Mouse (Mus musculus): ENCODE data around the gene Zbtb42.

Zbtb42 gene

DNA sequence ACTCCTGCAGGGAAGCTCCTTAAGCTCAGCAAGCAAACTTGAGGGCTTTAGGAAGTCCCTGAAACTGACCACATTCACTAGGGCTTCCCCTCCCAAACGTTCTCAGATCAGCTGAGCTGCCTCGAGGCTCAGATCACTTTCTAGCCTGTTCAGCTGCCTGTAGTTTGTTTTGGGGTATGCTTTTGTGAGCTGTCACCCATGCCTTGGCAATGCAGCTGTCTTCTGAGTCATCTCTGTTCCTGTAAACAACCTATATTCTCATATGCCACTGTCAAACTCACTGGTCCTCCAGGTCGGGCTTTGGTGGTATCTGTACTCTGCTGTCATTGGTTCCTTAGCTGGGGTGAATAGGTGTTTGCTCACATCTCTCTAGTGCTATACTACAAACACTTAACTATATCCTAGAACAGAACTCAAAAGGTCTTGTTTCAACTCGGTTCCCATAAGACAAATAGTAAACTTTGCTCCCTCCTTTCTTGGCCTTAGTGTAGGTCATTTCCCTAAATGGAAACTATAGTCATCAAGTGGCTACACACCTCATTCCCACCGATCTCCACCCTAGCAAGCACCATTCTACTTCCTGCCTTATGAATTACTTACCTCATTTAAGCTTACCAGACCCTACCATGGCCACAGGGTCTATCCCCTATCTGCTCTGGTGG is 26.7 kb upstream of the Zbtb42 start:
- Histone ChIP-seq H3K36me3 (ENCODE audit: control insufficient read depth, insufficient read depth, low read length, poor library complexity, severe bottlenecking) (peaks cover 7% of the 10 kb centered on the region), H3K27me3 (ENCODE audit: control insufficient read depth, insufficient read depth, low read length, poor library complexity, severe bottlenecking) (no peaks in the 10 kb centered on the region)
- no peak for DNase-seq (ENCODE audit: low read depth, low spot score)

DNA sequence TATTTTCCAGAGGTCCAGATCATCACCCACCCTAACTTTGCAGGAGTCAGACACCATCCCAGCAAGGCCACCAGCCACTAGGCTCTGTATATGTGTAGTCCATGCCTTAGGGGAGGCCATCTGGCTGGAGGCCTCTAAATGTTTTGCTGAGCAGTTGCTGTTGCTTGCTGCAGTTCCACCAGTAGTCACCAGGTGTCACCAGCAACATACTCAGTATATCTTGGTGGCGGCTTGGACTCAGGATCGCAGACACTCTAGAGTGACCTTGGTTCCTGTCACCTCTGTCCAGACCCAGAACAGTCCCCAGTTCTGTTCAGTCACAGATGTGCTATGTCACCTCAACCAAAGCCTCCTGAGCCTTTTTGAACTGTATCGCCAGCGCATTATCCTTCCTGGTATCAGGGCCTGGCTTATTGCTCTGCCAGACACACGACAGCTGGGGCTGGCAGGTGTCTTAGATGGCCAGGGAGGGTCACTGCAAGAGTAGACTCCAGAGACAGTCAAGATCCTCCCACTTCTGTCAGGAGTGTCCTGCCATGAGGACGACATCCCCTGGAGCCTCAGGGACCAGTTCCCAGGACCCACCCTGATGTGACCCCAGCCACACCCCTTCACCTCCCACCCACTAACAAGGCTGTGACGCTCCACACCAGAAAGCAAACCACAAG is 25.3 kb upstream of the Zbtb42 start:
- H3K27me3 ChIP-seq (ENCODE audit: control insufficient read depth, insufficient read depth, low read length, poor library complexity, severe bottlenecking) = no peaks in the 10 kb centered on the region
- H3K36me3 ChIP-seq (ENCODE audit: control insufficient read depth, insufficient read depth, low read length, poor library complexity, severe bottlenecking) = peaks cover 7% of the 10 kb centered on the region
- peak; percentile 92 for DNase-seq (ENCODE audit: low read depth, low spot score)

DNA sequence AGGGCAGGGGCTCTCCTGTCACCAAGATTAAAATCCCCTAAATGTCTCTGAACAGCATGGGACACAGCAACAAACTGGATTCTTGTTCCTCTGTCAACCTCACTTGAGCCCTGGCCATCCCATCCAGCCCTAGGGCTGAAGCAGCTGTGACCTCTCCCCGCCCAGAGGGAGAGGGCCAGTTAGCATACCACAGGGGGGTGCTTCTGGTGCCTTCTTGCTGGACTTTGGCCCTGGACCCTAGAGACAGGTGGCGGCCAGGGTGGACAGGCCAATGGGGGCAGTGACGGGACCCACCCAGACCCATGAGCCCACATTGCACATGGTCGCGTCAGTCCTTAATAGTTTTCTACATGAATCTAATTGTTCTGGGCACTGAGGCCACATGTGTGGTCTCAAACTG is 24.6 kb upstream of the Zbtb42 start:
- Histone ChIP-seq H3K36me3 (ENCODE audit: control insufficient read depth, insufficient read depth, low read length, poor library complexity, severe bottlenecking) (peaks cover 7% of the 10 kb centered on the region), H3K27me3 (ENCODE audit: control insufficient read depth, insufficient read depth, low read length, poor library complexity, severe bottlenecking) (no peaks in the 10 kb centered on the region)
- DNase-seq (ENCODE audit: low read depth, low spot score) = no peak

DNA sequence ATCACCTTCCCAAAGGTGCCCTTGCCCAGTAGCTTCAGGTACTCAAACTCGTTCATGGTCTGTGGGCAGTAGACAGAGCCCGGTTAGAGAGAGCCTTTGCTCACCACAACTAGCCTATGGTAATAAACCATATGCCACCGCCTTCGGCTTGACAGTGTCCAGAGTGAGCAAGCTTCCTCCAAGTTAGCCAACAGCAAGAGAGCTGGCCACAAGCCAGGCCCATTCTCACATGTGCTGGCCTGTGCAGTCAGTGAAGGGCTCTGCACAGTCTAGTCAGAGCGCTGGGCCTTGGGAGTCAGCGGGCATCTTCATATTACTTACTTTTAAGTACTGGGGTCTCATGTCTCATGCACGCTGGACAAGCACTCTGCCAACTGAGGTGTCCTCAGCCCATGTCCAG is 20.0 kb upstream of the Zbtb42 start:
- H3K36me3 ChIP-seq (ENCODE audit: control insufficient read depth, insufficient read depth, low read length, poor library complexity, severe bottlenecking) = peaks cover 7% of the 10 kb centered on the region
- DNase-seq (ENCODE audit: low read depth, low spot score) = no peak

DNA sequence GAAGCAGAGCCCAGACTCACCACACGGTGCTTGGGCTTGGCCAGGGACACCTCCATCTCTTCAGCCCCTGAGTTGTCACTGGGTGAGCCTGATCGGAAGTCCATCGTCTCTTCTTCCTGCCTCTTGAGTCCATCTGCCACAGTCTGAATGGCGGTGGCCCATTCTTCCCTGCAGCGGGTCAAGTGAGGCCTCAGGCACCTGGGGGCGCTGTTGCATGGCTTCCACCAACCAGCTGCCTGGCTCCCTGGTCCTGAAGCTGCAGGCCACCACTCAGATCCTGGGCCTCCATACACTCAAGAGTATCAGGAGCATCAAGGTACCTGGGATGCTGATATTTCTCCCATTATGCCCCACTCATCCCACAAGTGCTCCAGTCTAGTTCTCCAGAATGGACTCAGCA is 19.5 kb upstream of the Zbtb42 start:
- Histone ChIP-seq H3K27me3 (ENCODE audit: control insufficient read depth, insufficient read depth, low read length, poor library complexity, severe bottlenecking) (no peaks in the 10 kb centered on the region), H3K36me3 (ENCODE audit: control insufficient read depth, insufficient read depth, low read length, poor library complexity, severe bottlenecking) (peaks cover 7% of the 10 kb centered on the region)
- peak; percentile 46 for DNase-seq (ENCODE audit: low read depth, low spot score)

More for the DNA sequence above, 20.0 kb upstream of the Zbtb42 start:
- H3K27me3 ChIP-seq (ENCODE audit: control insufficient read depth, insufficient read depth, low read length, poor library complexity, severe bottlenecking) = no peaks in the 10 kb centered on the region

DNA sequence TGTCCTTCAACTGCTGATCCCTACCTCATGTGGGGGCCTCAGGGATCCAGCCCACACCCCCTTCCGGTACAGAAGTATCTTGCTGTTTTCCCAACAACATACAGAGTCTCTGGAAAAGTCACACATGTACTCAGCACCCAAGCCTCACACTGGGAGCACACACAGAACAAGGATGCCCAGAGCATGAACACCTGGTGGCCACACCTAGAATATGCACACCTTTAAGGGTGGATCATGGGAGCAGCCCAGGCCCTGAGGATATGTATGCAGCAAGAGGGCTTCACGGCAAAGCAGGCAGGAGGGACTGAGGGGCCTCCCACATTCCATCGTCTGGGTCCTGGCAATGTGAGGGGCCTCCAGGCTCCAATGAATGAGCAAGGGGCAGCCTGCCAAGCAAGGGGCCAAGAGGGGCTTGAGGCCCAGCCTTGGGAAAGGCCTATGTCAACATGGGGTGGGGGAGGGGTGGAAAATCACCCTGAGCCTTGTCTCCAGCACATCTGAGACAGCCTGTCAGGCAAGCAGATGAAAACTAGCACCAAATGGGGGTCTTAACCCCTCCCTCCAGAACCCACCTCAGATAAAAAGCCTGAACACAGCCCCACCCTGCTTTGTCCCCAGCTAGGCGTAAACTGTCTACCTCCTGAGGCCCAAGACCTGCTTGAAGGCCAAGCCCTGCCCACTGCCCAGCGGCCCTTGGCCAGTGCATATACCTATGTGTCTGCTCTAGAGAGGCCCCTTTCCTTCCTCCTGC is 17.9 kb upstream of the Zbtb42 start:
- no peaks in the 10 kb centered on the region for H3K27me3 ChIP-seq (ENCODE audit: control insufficient read depth, insufficient read depth, low read length, poor library complexity, severe bottlenecking)
- no peak for DNase-seq (ENCODE audit: low read depth, low spot score)

DNA sequence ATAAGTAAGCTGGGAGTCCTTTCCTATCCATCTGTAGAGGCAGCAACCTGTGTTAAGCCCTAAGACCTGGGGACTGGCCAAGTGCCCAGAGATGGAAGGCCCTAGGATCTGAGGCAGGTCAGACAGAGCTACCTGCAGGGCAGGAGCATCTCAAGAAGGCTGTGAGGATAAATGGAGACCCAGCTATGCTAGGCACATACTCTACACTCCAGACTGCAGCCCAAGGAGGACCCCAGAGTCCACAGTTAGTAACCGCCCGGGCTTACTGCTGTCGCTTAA is 17.4 kb upstream of the Zbtb42 start:
- peaks cover 3% of the 10 kb centered on the region for H3K36me3 ChIP-seq (ENCODE audit: control insufficient read depth, insufficient read depth, low read length, poor library complexity, severe bottlenecking)
- H3K27me3 ChIP-seq (ENCODE audit: control insufficient read depth, insufficient read depth, low read length, poor library complexity, severe bottlenecking) = no peaks in the 10 kb centered on the region
- DNase-seq (ENCODE audit: low read depth, low spot score) = no peak

More for the DNA sequence above, 17.9 kb upstream of the Zbtb42 start:
- peaks cover 5% of the 10 kb centered on the region for H3K36me3 ChIP-seq (ENCODE audit: control insufficient read depth, insufficient read depth, low read length, poor library complexity, severe bottlenecking)

DNA sequence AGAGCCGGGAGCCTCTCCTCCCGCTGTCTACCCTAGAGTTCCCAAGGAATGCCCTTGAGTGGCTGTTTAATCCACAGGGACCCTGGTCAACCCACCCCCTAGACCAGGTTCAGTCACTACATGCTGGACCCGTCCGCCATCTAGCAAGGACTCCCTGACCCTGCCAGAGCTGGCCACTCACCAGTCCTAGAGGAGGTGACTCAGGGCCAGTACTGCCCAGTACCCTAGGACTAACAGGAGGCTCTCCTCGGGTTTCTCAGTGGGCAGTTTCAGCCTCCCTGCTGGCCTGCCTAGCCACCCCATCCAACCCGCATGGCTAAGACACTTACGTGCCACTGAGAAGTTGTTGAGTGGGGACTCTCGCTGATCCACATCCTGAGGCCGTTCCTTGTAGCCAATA is 16.8 kb upstream of the Zbtb42 start:
- no peak for DNase-seq (ENCODE audit: low read depth, low spot score)
- Histone ChIP-seq H3K27me3 (ENCODE audit: control insufficient read depth, insufficient read depth, low read length, poor library complexity, severe bottlenecking) (no peaks in the 10 kb centered on the region), H3K36me3 (ENCODE audit: control insufficient read depth, insufficient read depth, low read length, poor library complexity, severe bottlenecking) (no peaks in the 10 kb centered on the region; the same call in none of the 2 replicates)

DNA sequence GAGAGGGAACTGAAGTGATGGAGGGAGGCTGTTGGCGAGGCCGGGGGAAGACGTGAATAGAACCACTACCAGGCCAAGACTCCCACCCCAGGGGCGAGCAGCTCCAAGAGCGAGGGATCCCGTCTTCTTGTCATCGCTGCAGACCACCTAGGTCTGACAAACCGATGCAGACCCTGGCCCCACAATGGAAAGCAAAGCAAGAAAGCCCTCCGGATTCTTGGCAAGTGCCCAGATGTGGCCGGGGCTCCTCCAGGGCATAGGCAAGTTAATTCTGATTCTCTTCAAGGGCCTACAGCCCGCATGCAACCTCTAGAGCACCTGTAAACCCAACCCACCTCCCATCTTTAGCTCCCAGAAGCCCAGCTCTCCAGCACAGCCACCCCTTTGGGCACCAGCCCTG is 15.3 kb upstream of the Zbtb42 start:
- H3K27me3 ChIP-seq (ENCODE audit: control insufficient read depth, insufficient read depth, low read length, poor library complexity, severe bottlenecking) = no peaks in the 10 kb centered on the region
- H3K36me3 ChIP-seq (ENCODE audit: control insufficient read depth, insufficient read depth, low read length, poor library complexity, severe bottlenecking) = peaks cover 1% of the 10 kb centered on the region
- DNase-seq (ENCODE audit: low read depth, low spot score) = no peak

DNA sequence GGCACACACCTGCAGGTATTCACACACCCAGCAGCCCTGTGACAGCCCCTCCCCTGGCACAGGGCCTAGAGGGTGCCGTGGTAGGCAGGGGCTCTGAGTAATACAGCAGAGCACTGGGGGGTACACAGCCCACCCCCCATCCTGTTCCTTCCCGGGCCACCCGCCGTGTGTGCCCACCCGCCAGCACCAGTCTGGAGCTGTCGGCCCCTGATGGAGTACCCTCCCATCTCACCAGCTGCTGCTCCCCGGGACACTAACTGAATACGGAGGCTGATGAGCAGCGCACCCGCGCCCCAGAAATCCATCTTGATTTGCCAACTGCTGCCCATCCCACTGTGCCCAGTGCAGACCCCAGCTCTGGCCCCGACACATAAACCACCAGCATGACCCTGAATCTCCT is 14.9 kb upstream of the Zbtb42 start:
- Histone ChIP-seq H3K36me3 (ENCODE audit: control insufficient read depth, insufficient read depth, low read length, poor library complexity, severe bottlenecking) (peaks cover 1% of the 10 kb centered on the region), H3K27me3 (ENCODE audit: control insufficient read depth, insufficient read depth, low read length, poor library complexity, severe bottlenecking) (no peaks in the 10 kb centered on the region)
- DNase-seq (ENCODE audit: low read depth, low spot score) = no peak

DNA sequence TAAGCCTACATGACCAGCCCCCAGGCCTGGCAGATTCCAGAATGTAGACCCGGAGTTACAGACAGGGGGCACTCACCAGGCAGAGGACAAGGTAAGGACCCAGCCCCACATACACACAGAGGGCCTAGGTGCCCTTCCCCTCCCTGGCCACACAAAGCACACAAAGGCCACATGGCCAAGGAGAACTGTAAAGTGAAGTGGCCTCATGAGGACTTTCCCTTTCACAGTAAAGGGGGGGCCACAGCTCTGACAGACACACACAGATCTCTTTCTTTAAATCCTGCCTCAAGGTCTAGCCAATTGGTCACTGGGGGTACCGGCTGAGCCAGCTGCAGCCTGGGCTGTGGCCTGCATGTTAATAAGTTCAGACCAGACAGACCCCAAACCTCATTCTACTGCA is 14.5 kb upstream of the Zbtb42 start:
- no peak for DNase-seq (ENCODE audit: low read depth, low spot score)
- no peaks in the 10 kb centered on the region for H3K27me3 ChIP-seq (ENCODE audit: control insufficient read depth, insufficient read depth, low read length, poor library complexity, severe bottlenecking)
- H3K36me3 ChIP-seq (ENCODE audit: control insufficient read depth, insufficient read depth, low read length, poor library complexity, severe bottlenecking) = peaks cover 1% of the 10 kb centered on the region

DNA sequence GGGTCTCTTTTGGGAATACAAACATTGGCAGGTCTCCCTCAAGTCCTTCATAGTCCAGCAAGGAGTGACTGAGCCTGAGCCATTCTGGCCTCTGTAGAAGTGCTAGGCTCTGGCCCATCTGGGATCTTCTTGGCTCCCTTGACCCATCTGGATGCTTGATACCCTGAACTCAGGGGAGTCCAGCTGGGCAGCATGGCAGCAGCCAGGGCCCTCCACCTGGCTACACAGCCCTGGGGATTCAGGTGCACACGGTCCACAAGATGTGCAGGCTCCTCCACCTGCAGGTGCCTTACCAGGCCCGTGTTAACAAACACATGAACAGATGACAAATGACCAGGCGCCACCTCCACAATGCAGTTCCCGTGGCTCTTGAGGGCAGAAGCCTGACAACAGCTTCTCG is 14.0 kb upstream of the Zbtb42 start:
- Histone ChIP-seq H3K27me3 (ENCODE audit: control insufficient read depth, insufficient read depth, low read length, poor library complexity, severe bottlenecking) (no peaks in the 10 kb centered on the region), H3K36me3 (ENCODE audit: control insufficient read depth, insufficient read depth, low read length, poor library complexity, severe bottlenecking) (peaks cover 1% of the 10 kb centered on the region)
- DNase-seq (ENCODE audit: low read depth, low spot score) = no peak

DNA sequence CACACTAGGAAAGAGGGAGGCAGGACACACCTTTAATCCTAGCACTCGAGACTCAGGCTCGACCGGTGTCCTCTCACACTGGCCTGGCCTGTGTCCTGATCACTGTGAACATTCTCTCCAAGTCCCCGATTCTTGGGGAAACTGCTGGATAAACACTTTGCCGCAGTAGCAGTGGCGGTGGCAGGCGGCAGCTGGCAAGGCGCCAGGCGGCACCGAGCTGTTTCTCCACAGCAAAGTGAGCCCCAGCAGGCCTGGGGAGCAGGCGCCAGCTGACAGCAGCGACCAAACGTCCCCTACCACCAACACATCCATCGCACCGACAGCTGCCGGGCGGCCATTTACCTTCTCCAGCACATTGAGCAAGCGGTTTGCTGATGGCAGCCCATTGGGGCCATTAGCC is 13.2 kb upstream of the Zbtb42 start:
- Histone ChIP-seq H3K36me3 (ENCODE audit: control insufficient read depth, insufficient read depth, low read length, poor library complexity, severe bottlenecking) (peaks cover 1% of the 10 kb centered on the region), H3K27me3 (ENCODE audit: control insufficient read depth, insufficient read depth, low read length, poor library complexity, severe bottlenecking) (no peaks in the 10 kb centered on the region)
- DNase-seq (ENCODE audit: low read depth, low spot score) = no peak

DNA sequence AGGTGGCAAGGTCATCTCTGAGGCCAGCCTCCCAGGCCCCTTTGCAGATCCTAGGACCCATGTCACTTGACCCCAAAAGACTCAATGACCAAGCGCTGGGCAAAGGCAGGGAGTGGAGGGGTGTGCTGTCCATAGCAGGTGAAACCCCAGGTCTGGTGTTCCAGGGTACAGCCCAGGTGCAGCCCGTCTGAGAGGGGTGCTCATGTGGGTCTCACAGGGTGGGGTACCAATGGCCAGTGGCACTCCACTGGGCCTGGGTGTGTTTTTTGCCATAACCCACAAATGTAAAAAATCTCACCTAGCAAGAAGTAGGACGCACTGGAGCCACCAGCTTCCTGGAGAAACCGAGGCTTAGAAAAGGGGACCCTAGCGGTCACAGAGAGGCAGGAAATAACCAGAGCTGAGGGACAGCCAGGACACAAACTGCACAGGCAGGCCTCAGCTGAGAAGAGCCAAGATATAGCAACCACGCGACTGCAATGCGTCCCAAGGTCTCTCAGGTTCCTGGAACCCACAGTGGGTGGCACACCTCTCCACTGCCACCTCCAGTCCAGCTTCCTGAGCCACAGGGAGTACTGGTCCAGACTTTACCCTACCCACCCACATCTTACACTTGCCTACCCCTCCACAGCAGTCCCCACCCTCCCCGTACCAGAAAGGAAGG is 12.6 kb upstream of the Zbtb42 start:
- no peak for DNase-seq (ENCODE audit: low read depth, low spot score)
- Histone ChIP-seq H3K36me3 (ENCODE audit: control insufficient read depth, insufficient read depth, low read length, poor library complexity, severe bottlenecking) (peaks cover 1% of the 10 kb centered on the region), H3K27me3 (ENCODE audit: control insufficient read depth, insufficient read depth, low read length, poor library complexity, severe bottlenecking) (no peaks in the 10 kb centered on the region)

All from splenic B cell, adult 2 months (primary cell).